Mouse (Mus musculus) limb, embryonic 10.5 days (tissue): ENCODE results near the gene Ints13. TPM values are rescaled to one million over a fixed set of nuclear protein-coding genes. Genes with fewer than 3 reads are reported as not detected.

Source experiments
- DNase-seq: peaks from one replicate; pipeline ENCODE4 v3.0.0-alpha.2; 2017; ENCODE audit warnings: low spot score
- H3K27ac ChIP-seq: fragments of 300-500 bp; sonication (generic); 2 replicates; pipeline ENCODE4 v1.5.1; 2016; ENCODE audit warnings: mild to moderate bottlenecking
- H3K27me3 ChIP-seq: fragments of 300-500 bp; sonication (generic); 2 replicates; pipeline ENCODE4 v1.6.1; 2016; ENCODE audit warnings: low read depth, mild to moderate bottlenecking; ENCODE audit not compliant: poor library complexity, severe bottlenecking
- H3K36me3 ChIP-seq: fragments of 300-500 bp; sonication (generic); 2 replicates; pipeline ENCODE4 v1.6.1; 2016; ENCODE audit warnings: mild to moderate bottlenecking, moderate library complexity
- H3K4me1 ChIP-seq: fragments of 300-500 bp; sonication (generic); 2 replicates; pipeline ENCODE4 v1.6.1; 2016
- H3K4me3 ChIP-seq: fragments of 300-500 bp; sonication (generic); 2 replicates; pipeline ENCODE4 v1.5.1; 2016; ENCODE audit warnings: mild to moderate bottlenecking, moderate library complexity
- H3K9me3 ChIP-seq: fragments of 300-500 bp; sonication (generic); replicated peaks from 2 replicates; pipeline ENCODE4 v1.6.1; 2016; ENCODE audit warnings: mild to moderate bottlenecking
- WGBS: fragments of 180-500 bp; shearing (Covaris S2); methylation state at CpG from one replicate; pipeline ENCODE4 v1.1.7; 2016; 5-methylcytosine and 5-hydroxymethylcytosine counted together
- polyA plus RNA-seq: library from polyadenylated mRNA; unstranded; fragments of >200 nt; fragmentation: Nextera tagmentation; extraction: Ambion mirVana; gene quantifications from 2 replicates; pipeline ENCODE4 v1.2.1, GENCODE M21; 2016

Gene Ints13
- polyA plus RNA-seq, 1 experiment from 2014 or later, result 101 TPM

GRCm38 (mm10) chr6:146533146-146533545 lies 44.5 kb downstream of the Ints13 start:
- Histone ChIP-seq H3K36me3 (no peaks in the 10 kb centered on the region), H3K4me1 (peaks cover 20% of the 10 kb centered on the region), H3K9me3 (no peaks in the 10 kb centered on the region), H3K27me3 (no peaks in the 10 kb centered on the region), H3K4me3 (no peak overlapping the region), H3K27ac (no peak overlapping the region)
- WGBS, result 91% methylated on average over 4 of the region's 4 CpGs
- no peak for DNase-seq

- Histone ChIP-seq H3K4me1 (peaks cover 16% of the 10 kb centered on the region), H3K27me3 (peaks cover 19% of the 10 kb centered on the region), H3K27ac (no peak overlapping the region), H3K9me3 (no peaks in the 10 kb centered on the region), H3K4me3 (no peak overlapping the region), H3K36me3 (no peaks in the 10 kb centered on the region)
- 22% methylated on average over 5 of the region's 5 CpGs for WGBS
- DNase-seq, result peak; percentile 45
Measured at GRCm38 (mm10) chr6:146530769-146531168, 46.9 kb downstream of the Ints13 start.

GRCm38 (mm10) chr6:146530363-146530762 lies 47.3 kb downstream of the Ints13 start:
- H3K4me1 ChIP-seq, result peaks cover 16% of the 10 kb centered on the region
- H3K4me3 ChIP-seq, result no peak overlapping the region
- no peaks in the 10 kb centered on the region for H3K36me3 ChIP-seq
- peaks cover 19% of the 10 kb centered on the region for H3K27me3 ChIP-seq
- no peaks in the 10 kb centered on the region for H3K9me3 ChIP-seq
- no peak for DNase-seq
- 26% methylated on average over 7 of the region's 7 CpGs for WGBS
- H3K27ac ChIP-seq, result no peak overlapping the region

- DNase-seq, result no peak
- Histone ChIP-seq H3K9me3 (no peaks in the 10 kb centered on the region), H3K4me3 (no peak overlapping the region), H3K4me1 (peaks cover 19% of the 10 kb centered on the region), H3K36me3 (no peaks in the 10 kb centered on the region), H3K27ac (no peak overlapping the region), H3K27me3 (peaks cover 19% of the 10 kb centered on the region)
- WGBS, result 96% methylated on average over 2 of the region's 2 CpGs
Measured at GRCm38 (mm10) chr6:146527537-146527936, 50.1 kb downstream of the Ints13 start.

GRCm38 (mm10) chr6:146525500-146525899 lies 52.1 kb downstream of the Ints13 start:
- H3K9me3 ChIP-seq, result no peaks in the 10 kb centered on the region
- peaks cover 11% of the 10 kb centered on the region for H3K4me1 ChIP-seq
- no peak overlapping the region for H3K4me3 ChIP-seq
- 89% methylated on average over 2 of the region's 2 CpGs for WGBS
- no peaks in the 10 kb centered on the region for H3K36me3 ChIP-seq
- DNase-seq, result no peak
- no peak overlapping the region for H3K27ac ChIP-seq
- peaks cover 19% of the 10 kb centered on the region for H3K27me3 ChIP-seq

- Histone ChIP-seq H3K27me3 (0 out of 2 replicates have a peak, but pooled peaks cover 6% of the 10 kb centered on the region), H3K36me3 (no peaks in the 10 kb centered on the region), H3K4me1 (peaks cover 3% of the 10 kb centered on the region; the same call in 1 of the 2 replicates), H3K9me3 (no peaks in the 10 kb centered on the region), H3K27ac (no peak overlapping the region), H3K4me3 (no peak overlapping the region)
- WGBS, result 89% methylated on average over 5 of the region's 5 CpGs
- DNase-seq, result no peak
Measured at GRCm38 (mm10) chr6:146521456-146522245, 56.0 kb downstream of the Ints13 start.

- H3K27me3 ChIP-seq, result no peaks in the 10 kb centered on the region
- no peaks in the 10 kb centered on the region for H3K9me3 ChIP-seq
- 86% methylated on average over 2 of the region's 2 CpGs for WGBS
- DNase-seq, result no peak
- H3K4me1 ChIP-seq, result peaks cover 3% of the 10 kb centered on the region; the same call in 1 of the 2 replicates
- no peaks in the 10 kb centered on the region for H3K36me3 ChIP-seq
- H3K27ac ChIP-seq, result no peak overlapping the region
- no peak overlapping the region for H3K4me3 ChIP-seq
Measured at GRCm38 (mm10) chr6:146519019-146519418, 58.6 kb downstream of the Ints13 start.

GRCm38 (mm10) chr6:146515936-146516335 lies 61.7 kb downstream of the Ints13 start:
- no peaks in the 10 kb centered on the region for H3K27me3 ChIP-seq
- no peaks in the 10 kb centered on the region for H3K36me3 ChIP-seq
- 0 out of 2 replicates have a peak, but pooled peaks cover 3% of the 10 kb centered on the region for H3K4me1 ChIP-seq
- no peaks in the 10 kb centered on the region for H3K9me3 ChIP-seq
- WGBS, result 83% methylated on average over 6 of the region's 6 CpGs
- no peak overlapping the region for H3K4me3 ChIP-seq
- no peak overlapping the region for H3K27ac ChIP-seq
- no peak for DNase-seq

GRCm38 (mm10) chr6:146514531-146514948 lies 63.1 kb downstream of the Ints13 start:
- Histone ChIP-seq H3K4me3 (no peak overlapping the region), H3K4me1 (0 out of 2 replicates have a peak, but pooled peaks cover 3% of the 10 kb centered on the region), H3K27ac (no peak overlapping the region), H3K9me3 (no peaks in the 10 kb centered on the region), H3K36me3 (no peaks in the 10 kb centered on the region), H3K27me3 (no peaks in the 10 kb centered on the region)
- DNase-seq, result no peak
- 58% methylated on average over 7 of the region's 7 CpGs for whole genome bisulfite sequencing

GRCm38 (mm10) chr6:146513899-146514298 lies 63.7 kb downstream of the Ints13 start:
- Histone ChIP-seq H3K9me3 (no peaks in the 10 kb centered on the region), H3K4me3 (no peak overlapping the region), H3K27ac (no peak overlapping the region), H3K27me3 (no peaks in the 10 kb centered on the region), H3K36me3 (no peaks in the 10 kb centered on the region), H3K4me1 (0 out of 2 replicates have a peak, but pooled peaks cover 3% of the 10 kb centered on the region)
- no peak for DNase-seq
- 81% methylated on average over 5 of the region's 5 CpGs for WGBS

GRCm38 (mm10) chr6:146513384-146513783 lies 64.3 kb downstream of the Ints13 start:
- 88% methylated on average over 8 of the region's 8 CpGs for WGBS
- no peak overlapping the region for H3K4me3 ChIP-seq
- H3K36me3 ChIP-seq, result no peaks in the 10 kb centered on the region
- no peak overlapping the region for H3K27ac ChIP-seq
- H3K4me1 ChIP-seq, result 0 out of 2 replicates have a peak, but pooled peaks cover 3% of the 10 kb centered on the region
- H3K27me3 ChIP-seq, result no peaks in the 10 kb centered on the region
- no peak for DNase-seq
- no peaks in the 10 kb centered on the region for H3K9me3 ChIP-seq

- no peaks in the 10 kb centered on the region for H3K27me3 ChIP-seq
- H3K4me1 ChIP-seq, result 0 out of 2 replicates have a peak, but pooled peaks cover 3% of the 10 kb centered on the region
- no peaks in the 10 kb centered on the region for H3K9me3 ChIP-seq
- H3K4me3 ChIP-seq, result no peak overlapping the region
- no peak for DNase-seq
- WGBS, result 88% methylated on average over 8 of the region's 8 CpGs
- H3K36me3 ChIP-seq, result no peaks in the 10 kb centered on the region
- no peak overlapping the region for H3K27ac ChIP-seq
Measured at GRCm38 (mm10) chr6:146511511-146511910, 66.1 kb downstream of the Ints13 start.

- H3K27ac ChIP-seq, result no peak overlapping the region; the same call in 1 of the 2 replicates
- no peaks in the 10 kb centered on the region for H3K36me3 ChIP-seq
- 0 out of 2 replicates have a peak, but pooled peaks cover 3% of the 10 kb centered on the region for H3K4me1 ChIP-seq
- 70% methylated on average over 2 of the region's 2 CpGs for WGBS
- DNase-seq, result no peak
- no peaks in the 10 kb centered on the region for H3K9me3 ChIP-seq
- no peaks in the 10 kb centered on the region for H3K27me3 ChIP-seq
- no peak overlapping the region for H3K4me3 ChIP-seq
Measured at GRCm38 (mm10) chr6:146509891-146510290, 67.7 kb downstream of the Ints13 start.
